Mouse (Mus musculus): ENCODE results near the gene Brinp2. TPM values are rescaled to one million over a fixed set of nuclear protein-coding genes. Genes with fewer than 3 reads are reported as not detected.

Gene Brinp2
- polyA plus RNA-seq, 1 experiment from 2014 or later: 15.4 TPM

- H3K9ac ChIP-seq: no peak overlapping the region
- no peak for ATAC-seq (ENCODE audit: low read depth)
- H3K36me3 ChIP-seq: peaks cover 24% of the 10 kb centered on the region
- no peaks in the 10 kb centered on the region for H3K27me3 ChIP-seq
- H3K27ac ChIP-seq (replicated peaks): no peak overlapping the region
- H3K4me3 ChIP-seq: no peak overlapping the region
- no peaks in the 10 kb centered on the region for H3K4me1 ChIP-seq (replicated peaks)
- no peaks in the 10 kb centered on the region for H3K9me3 ChIP-seq
- H3K4me2 ChIP-seq: no peak overlapping the region
- 91% methylated on average over 3 of the region's 3 CpGs for WGBS
Observed at GRCm38 (mm10) chr1:158244016-158244415, 112.1 kb downstream of the Brinp2 start.

GRCm38 (mm10) chr1:158241848-158242556 is 114.1 kb downstream of the Brinp2 start:
- H3K9ac ChIP-seq: no peak overlapping the region

GRCm38 (mm10) chr1:158239841-158240240 is 116.3 kb downstream of the Brinp2 start:
- H3K27ac ChIP-seq (replicated peaks): no peak overlapping the region
- H3K4me3 ChIP-seq: no peak overlapping the region
- H3K36me3 ChIP-seq: no peaks in the 10 kb centered on the region
- no peak for ATAC-seq (ENCODE audit: low read depth)
- H3K27me3 ChIP-seq: no peaks in the 10 kb centered on the region
- no peaks in the 10 kb centered on the region for H3K4me1 ChIP-seq (replicated peaks)
- WGBS: 93% methylated on average over 2 of the region's 2 CpGs
- no peaks in the 10 kb centered on the region for H3K9me3 ChIP-seq
- no peak overlapping the region for H3K9ac ChIP-seq
- H3K4me2 ChIP-seq: no peak overlapping the region

More at GRCm38 (mm10) chr1:158241848-158242556, 114.1 kb downstream of the Brinp2 start:
- Histone ChIP-seq H3K27me3 (no peaks in the 10 kb centered on the region), H3K4me3 (no peak overlapping the region), H3K36me3 (peaks cover 18% of the 10 kb centered on the region), H3K9me3 (no peaks in the 10 kb centered on the region), H3K4me2 (no peak overlapping the region), H3K27ac (replicated peaks) (no peak overlapping the region), H3K4me1 (replicated peaks) (no peaks in the 10 kb centered on the region)
- WGBS: 90% methylated on average over 2 of the region's 2 CpGs
- ATAC-seq (ENCODE audit: low read depth): no peak

GRCm38 (mm10) chr1:158238722-158239121 is 117.4 kb downstream of the Brinp2 start:
- no peak for ATAC-seq (ENCODE audit: low read depth)
- H3K4me2 ChIP-seq: no peak overlapping the region

GRCm38 (mm10) chr1:158228687-158229224 is 127.4 kb downstream of the Brinp2 start:
- no peak overlapping the region for H3K4me3 ChIP-seq
- H3K9ac ChIP-seq: no peak overlapping the region
- ATAC-seq (ENCODE audit: low read depth): no peak
- 90% methylated on average over 9 of the region's 9 CpGs for WGBS
- H3K9me3 ChIP-seq: no peaks in the 10 kb centered on the region
- no peak overlapping the region for H3K4me2 ChIP-seq
- H3K36me3 ChIP-seq: no peaks in the 10 kb centered on the region
- H3K27me3 ChIP-seq: no peaks in the 10 kb centered on the region
- H3K4me1 ChIP-seq (replicated peaks): peaks cover 14% of the 10 kb centered on the region
- H3K27ac ChIP-seq (replicated peaks): no peak overlapping the region

More at GRCm38 (mm10) chr1:158238722-158239121, 117.4 kb downstream of the Brinp2 start:
- no peak overlapping the region for H3K4me3 ChIP-seq
- H3K27ac ChIP-seq (replicated peaks): no peak overlapping the region
- no peaks in the 10 kb centered on the region for H3K27me3 ChIP-seq
- H3K4me1 ChIP-seq (replicated peaks): no peaks in the 10 kb centered on the region
- no peaks in the 10 kb centered on the region for H3K9me3 ChIP-seq
- 47% methylated on average over 4 of the region's 4 CpGs for WGBS
- no peak overlapping the region for H3K9ac ChIP-seq
- H3K36me3 ChIP-seq: no peaks in the 10 kb centered on the region

- Histone ChIP-seq H3K27me3 (no peaks in the 10 kb centered on the region), H3K27ac (replicated peaks) (no peak overlapping the region), H3K4me2 (no peak overlapping the region), H3K4me3 (no peak overlapping the region), H3K36me3 (no peaks in the 10 kb centered on the region), H3K9ac (no peak overlapping the region), H3K4me1 (replicated peaks) (peaks cover 14% of the 10 kb centered on the region), H3K9me3 (no peaks in the 10 kb centered on the region)
- no peak for ATAC-seq (ENCODE audit: low read depth)
- 64% methylated on average over 2 of the region's 2 CpGs for WGBS
Observed at GRCm38 (mm10) chr1:158227239-158227638, 128.9 kb downstream of the Brinp2 start.

- Histone ChIP-seq H3K9me3 (no peaks in the 10 kb centered on the region), H3K27me3 (no peaks in the 10 kb centered on the region), H3K4me3 (no peak overlapping the region), H3K4me1 (replicated peaks) (peaks cover 14% of the 10 kb centered on the region), H3K36me3 (no peaks in the 10 kb centered on the region), H3K4me2 (no peak overlapping the region), H3K27ac (replicated peaks) (no peak overlapping the region), H3K9ac (no peak overlapping the region)
- ATAC-seq (ENCODE audit: low read depth): no peak
- 22% methylated on average over 2 of the region's 2 CpGs for WGBS
Observed at GRCm38 (mm10) chr1:158226689-158227088, 129.4 kb downstream of the Brinp2 start.

- Histone ChIP-seq H3K9me3 (no peaks in the 10 kb centered on the region), H3K27me3 (no peaks in the 10 kb centered on the region), H3K4me2 (no peak overlapping the region), H3K36me3 (no peaks in the 10 kb centered on the region), H3K4me3 (no peak overlapping the region), H3K27ac (replicated peaks) (0 out of 2 replicates have a peak overlapping the region, but pooled peaks have one; percentile 4), H3K9ac (no peak overlapping the region), H3K4me1 (replicated peaks) (peaks cover 11% of the 10 kb centered on the region)
- no peak for ATAC-seq (ENCODE audit: low read depth)
- 46% methylated on average over 4 of the region's 4 CpGs for WGBS
Observed at GRCm38 (mm10) chr1:158221048-158221447, 135.1 kb downstream of the Brinp2 start.

GRCm38 (mm10) chr1:158220148-158220547 is 136.0 kb downstream of the Brinp2 start:
- H3K4me2 ChIP-seq: no peak overlapping the region
- peaks cover 11% of the 10 kb centered on the region for H3K4me1 ChIP-seq (replicated peaks)
- H3K9ac ChIP-seq: no peak overlapping the region
- no peak; the same call in 1 of the 2 replicates for ATAC-seq (ENCODE audit: low read depth)
- 0 out of 2 replicates have a peak overlapping the region, but pooled peaks have one; percentile 4 for H3K27ac ChIP-seq (replicated peaks)
- 49% methylated on average over 4 of the region's 4 CpGs for WGBS
- no peaks in the 10 kb centered on the region for H3K36me3 ChIP-seq
- no peaks in the 10 kb centered on the region for H3K9me3 ChIP-seq
- no peak overlapping the region for H3K4me3 ChIP-seq
- no peaks in the 10 kb centered on the region for H3K27me3 ChIP-seq

GRCm38 (mm10) chr1:158218750-158219149 is 137.4 kb downstream of the Brinp2 start:
- WGBS: 68% methylated on average over 1 of the region's 1 CpGs
- Histone ChIP-seq H3K27ac (replicated peaks) (no peak overlapping the region), H3K4me1 (replicated peaks) (peaks cover 11% of the 10 kb centered on the region), H3K36me3 (no peaks in the 10 kb centered on the region), H3K27me3 (no peaks in the 10 kb centered on the region), H3K9ac (no peak overlapping the region), H3K9me3 (no peaks in the 10 kb centered on the region), H3K4me3 (no peak overlapping the region), H3K4me2 (no peak overlapping the region)
- no peak for ATAC-seq (ENCODE audit: low read depth)

- Histone ChIP-seq H3K36me3 (no peaks in the 10 kb centered on the region), H3K27me3 (no peaks in the 10 kb centered on the region), H3K9ac (no peak overlapping the region), H3K4me2 (no peak overlapping the region), H3K4me3 (no peak overlapping the region), H3K27ac (replicated peaks) (no peak overlapping the region), H3K9me3 (no peaks in the 10 kb centered on the region), H3K4me1 (replicated peaks) (peaks cover 11% of the 10 kb centered on the region)
- ATAC-seq (ENCODE audit: low read depth): no peak
- WGBS: 61% methylated on average over 2 of the region's 2 CpGs
Observed at GRCm38 (mm10) chr1:158218294-158218693, 137.8 kb downstream of the Brinp2 start.

- 61% methylated on average over 9 of the region's 9 CpGs for WGBS
- no peak overlapping the region for H3K4me3 ChIP-seq
- H3K27me3 ChIP-seq: no peaks in the 10 kb centered on the region
- no peak for ATAC-seq (ENCODE audit: low read depth)
- H3K9me3 ChIP-seq: no peaks in the 10 kb centered on the region
- H3K4me2 ChIP-seq: no peak overlapping the region
- no peak overlapping the region for H3K9ac ChIP-seq
- no peaks in the 10 kb centered on the region for H3K36me3 ChIP-seq
- H3K4me1 ChIP-seq (replicated peaks): peaks cover 2% of the 10 kb centered on the region
- H3K27ac ChIP-seq (replicated peaks): no peak overlapping the region
Observed at GRCm38 (mm10) chr1:158215581-158215980, 140.5 kb downstream of the Brinp2 start.
